Mouse (Mus musculus) forebrain, embryonic 13.5 days (tissue): ENCODE measurements around the gene Ext2. TPM values are rescaled to one million over a fixed set of nuclear protein-coding genes. Genes with fewer than 3 reads are reported as not detected.

Source experiments
- ATAC-seq: fragments of 200-750 bp; cut with Nextera tagmentation; 2 replicates; pipeline ENCODE4 v1.8.0; 2017
- H3K27ac ChIP-seq: fragments of 300-500 bp; sonication (generic); 2 replicates; pipeline ENCODE4 v1.5.1; 2015; ENCODE audit warnings: inconsistent platforms, mild to moderate bottlenecking, moderate library complexity
- H3K27me3 ChIP-seq: fragments of 300-500 bp; sonication (generic); 2 replicates; pipeline ENCODE4 v1.6.1; 2015; ENCODE audit warnings: mild to moderate bottlenecking, inconsistent platforms
- H3K36me3 ChIP-seq: fragments of 300-500 bp; sonication (generic); 2 replicates; pipeline ENCODE4 v1.6.1; 2015; ENCODE audit warnings: mild to moderate bottlenecking, inconsistent platforms; ENCODE audit not compliant: poor library complexity, severe bottlenecking
- H3K4me1 ChIP-seq: fragments of 300-500 bp; sonication (generic); 2 replicates; pipeline ENCODE4 v1.6.1; 2015; ENCODE audit warnings: inconsistent platforms
- H3K4me2 ChIP-seq: fragments of 300-500 bp; sonication (generic); 2 replicates; pipeline ENCODE4 v1.6.1; 2015; ENCODE audit warnings: inconsistent platforms, mild to moderate bottlenecking, moderate library complexity
- H3K4me3 ChIP-seq: fragments of 300-500 bp; sonication (generic); 2 replicates; pipeline ENCODE4 v1.5.1; 2015; ENCODE audit warnings: mild to moderate bottlenecking, inconsistent platforms
- H3K9ac ChIP-seq: fragments of 300-500 bp; sonication (generic); 2 replicates; pipeline ENCODE4 v1.6.1; 2015; ENCODE audit warnings: mild to moderate bottlenecking, inconsistent platforms
- H3K9me3 ChIP-seq: fragments of 300-500 bp; sonication (generic); replicated peaks from 2 replicates; pipeline ENCODE4 v1.6.1; 2016; ENCODE audit warnings: inconsistent platforms
- WGBS: fragments of 180-500 bp; shearing (Covaris S2); methylation state at CpG from one replicate; pipeline ENCODE4 v1.1.7; 2015; 5-methylcytosine and 5-hydroxymethylcytosine counted together
- polyA plus RNA-seq: library from polyadenylated mRNA; unstranded; fragments of >200 nt; fragmentation: Nextera tagmentation; extraction: Ambion mirVana; gene quantifications from 2 replicates; pipeline ENCODE4 v1.2.1, GENCODE M21; 2015

The Ext2 gene
- polyA plus RNA-seq, 1 experiment from 2014 or later = 50.6 TPM

DNA sequence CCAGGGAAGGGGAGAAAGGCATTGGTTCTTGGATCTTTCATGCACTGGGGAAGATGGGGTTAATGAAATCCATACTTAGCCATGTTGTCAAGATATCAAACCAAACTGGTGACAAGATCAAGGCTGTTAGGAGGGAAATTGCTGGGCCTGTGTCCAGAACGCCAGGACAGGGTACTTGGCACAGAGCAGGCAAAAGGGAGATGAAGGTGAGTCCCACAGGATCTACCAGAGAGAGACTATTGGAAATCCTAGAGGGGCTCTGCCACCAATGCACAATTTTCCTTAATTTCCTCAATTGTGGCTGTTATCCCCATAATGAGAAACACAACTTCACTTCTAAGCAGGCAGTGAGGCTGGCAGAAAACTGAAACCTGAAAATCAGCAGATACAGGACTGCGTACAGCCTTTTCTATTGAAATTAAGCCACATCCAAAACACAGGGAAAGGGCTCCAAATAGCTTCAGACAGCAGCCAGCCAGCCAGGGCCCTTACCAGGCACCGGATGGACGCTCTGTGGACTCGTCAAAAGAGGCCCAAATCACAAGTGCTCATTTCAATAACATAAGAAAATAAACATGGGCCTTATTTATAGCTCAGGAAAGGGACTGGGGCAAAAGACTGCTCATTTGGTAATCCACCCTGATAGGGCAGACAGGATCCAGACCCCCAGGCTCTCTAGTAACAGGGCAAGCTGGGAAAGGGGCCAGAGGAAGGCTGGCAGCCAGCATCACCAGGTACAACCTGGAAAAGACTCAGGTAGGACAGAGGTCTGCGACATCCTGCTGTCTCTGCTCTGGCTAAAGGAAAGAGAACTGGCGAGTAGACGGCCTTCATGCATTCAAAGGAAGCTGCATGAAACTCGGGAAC lies 132.1 kb downstream of the Ext2 start:
- no peak for ATAC-seq
- 76% methylated on average over 9 of the region's 9 CpGs for WGBS
- Histone ChIP-seq H3K27me3 (no peaks in the 10 kb centered on the region), H3K4me1 (no peaks in the 10 kb centered on the region), H3K9me3 (no peaks in the 10 kb centered on the region), H3K4me2 (no peak overlapping the region), H3K9ac (no peak overlapping the region), H3K4me3 (no peak overlapping the region), H3K36me3 (peaks cover 2% of the 10 kb centered on the region; the same call in 1 of the 2 replicates), H3K27ac (no peak overlapping the region)

DNA sequence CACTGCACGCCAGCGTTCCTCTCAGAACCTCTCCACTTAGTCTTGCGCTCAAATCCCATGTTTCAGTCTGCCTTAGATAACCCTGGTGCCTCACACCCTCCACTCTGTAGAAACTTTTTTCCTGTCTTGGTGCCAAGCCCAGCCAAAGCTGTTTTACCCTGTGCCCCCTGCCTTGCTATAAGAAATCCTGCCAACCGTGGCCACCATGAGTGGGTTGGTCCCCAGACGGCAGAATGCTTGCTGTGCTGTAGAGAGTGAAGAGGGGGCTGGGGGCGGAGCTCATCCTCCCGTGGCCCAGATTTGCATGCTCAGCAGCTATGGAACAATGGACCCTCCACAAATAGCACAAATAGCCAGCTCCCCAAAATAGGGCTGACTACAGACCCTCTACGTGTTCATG lies 138.7 kb downstream of the Ext2 start:
- 49% methylated on average over 8 of the region's 8 CpGs for WGBS
- H3K4me2 ChIP-seq = no peak overlapping the region

DNA sequence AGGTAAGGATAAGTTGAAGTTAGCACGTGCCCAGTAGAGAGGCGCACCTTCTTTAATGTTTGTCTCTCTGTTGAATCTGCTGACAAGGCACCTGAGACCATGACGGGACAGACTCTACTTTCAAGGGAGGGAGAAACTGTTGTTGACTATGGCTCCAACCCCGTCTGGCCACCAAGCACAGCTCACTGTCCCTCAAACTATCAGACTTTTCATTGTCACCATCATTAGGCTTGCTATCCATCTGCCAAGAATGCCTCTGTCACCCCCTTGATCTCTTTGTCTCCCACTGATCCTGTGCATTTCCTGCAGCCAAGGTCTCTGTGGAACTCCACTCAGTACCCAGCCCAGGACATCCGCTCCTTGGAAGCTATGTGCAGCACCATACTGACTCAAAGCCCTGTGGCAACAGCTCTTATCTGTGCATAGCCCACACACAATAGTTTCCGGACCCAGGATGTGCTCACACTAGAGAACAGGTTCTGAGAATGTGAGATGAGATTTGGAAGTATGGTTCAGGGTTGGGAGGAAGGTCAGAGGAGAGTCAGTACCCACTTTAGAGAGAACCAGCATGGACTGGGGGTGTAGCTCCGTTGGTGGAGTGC lies 139.7 kb downstream of the Ext2 start:
- Histone ChIP-seq H3K4me1 (peaks cover 4% of the 10 kb centered on the region; the same call in 1 of the 2 replicates), H3K27me3 (no peaks in the 10 kb centered on the region), H3K4me2 (no peak overlapping the region), H3K36me3 (no peaks in the 10 kb centered on the region), H3K9me3 (no peaks in the 10 kb centered on the region), H3K9ac (no peak overlapping the region), H3K4me3 (no peak overlapping the region), H3K27ac (no peak overlapping the region)
- no peak for ATAC-seq
- 82% methylated on average over 7 of the region's 7 CpGs for WGBS

More for the DNA sequence above, 138.7 kb downstream of the Ext2 start:
- Histone ChIP-seq H3K27me3 (no peaks in the 10 kb centered on the region), H3K9me3 (no peaks in the 10 kb centered on the region), H3K4me1 (peaks cover 4% of the 10 kb centered on the region; the same call in 1 of the 2 replicates), H3K27ac (no peak overlapping the region), H3K36me3 (no peaks in the 10 kb centered on the region), H3K4me3 (no peak overlapping the region), H3K9ac (no peak overlapping the region)
- ATAC-seq = no peak

DNA sequence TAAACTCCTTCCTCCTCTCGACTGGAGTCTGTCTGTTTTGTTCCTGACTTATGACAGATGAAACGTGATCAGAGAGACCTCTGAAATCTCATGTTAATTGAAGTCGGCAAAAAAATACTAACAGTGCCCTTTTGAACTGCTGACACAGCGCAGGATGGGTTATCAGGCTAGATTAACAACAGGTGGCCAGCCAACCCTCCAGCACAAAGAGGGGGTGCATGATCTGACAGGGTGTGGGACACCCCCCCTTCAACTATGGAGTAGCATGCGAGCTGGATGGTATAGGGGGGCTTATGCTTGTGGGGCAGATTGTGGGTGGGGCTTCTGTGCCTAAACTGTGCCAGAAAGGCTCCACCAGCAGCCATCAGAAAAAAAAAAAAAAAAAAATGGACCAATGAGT lies 141.0 kb downstream of the Ext2 start:
- Histone ChIP-seq H3K36me3 (no peaks in the 10 kb centered on the region), H3K27me3 (no peaks in the 10 kb centered on the region), H3K4me1 (peaks cover 4% of the 10 kb centered on the region; the same call in 1 of the 2 replicates), H3K27ac (no peak overlapping the region), H3K4me2 (no peak overlapping the region), H3K4me3 (no peak overlapping the region), H3K9ac (no peak overlapping the region), H3K9me3 (no peaks in the 10 kb centered on the region)
- 51% methylated on average over 5 of the region's 5 CpGs for WGBS
- no peak for ATAC-seq

DNA sequence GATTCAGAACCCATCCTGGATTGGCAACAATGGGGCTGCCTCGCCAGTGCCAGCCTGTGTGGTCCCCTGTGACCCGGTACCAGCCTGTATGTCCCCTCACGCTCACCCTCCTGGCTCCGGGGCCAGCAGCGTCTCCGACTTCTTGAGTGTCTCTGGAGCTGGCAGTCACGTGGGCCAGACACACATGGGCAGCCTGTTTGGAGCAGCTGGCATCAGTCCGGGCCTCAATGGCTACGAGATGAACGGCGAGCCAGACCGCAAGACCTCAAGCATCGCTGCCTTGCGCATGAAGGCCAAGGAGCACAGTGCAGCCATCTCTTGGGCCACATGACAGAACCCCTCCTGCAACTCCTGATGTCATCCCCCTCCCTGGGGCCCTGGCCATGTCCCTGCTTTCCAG lies 145.1 kb downstream of the Ext2 start:
- H3K9ac ChIP-seq = no peak overlapping the region
- no peaks in the 10 kb centered on the region for H3K36me3 ChIP-seq
- no peak overlapping the region for H3K4me2 ChIP-seq
- 85% methylated on average over 14 of the region's 14 CpGs for WGBS
- H3K4me3 ChIP-seq = no peak overlapping the region
- no peaks in the 10 kb centered on the region for H3K4me1 ChIP-seq
- no peak for ATAC-seq
- H3K27me3 ChIP-seq = no peaks in the 10 kb centered on the region
- H3K27ac ChIP-seq = no peak overlapping the region
- H3K9me3 ChIP-seq = no peaks in the 10 kb centered on the region

DNA sequence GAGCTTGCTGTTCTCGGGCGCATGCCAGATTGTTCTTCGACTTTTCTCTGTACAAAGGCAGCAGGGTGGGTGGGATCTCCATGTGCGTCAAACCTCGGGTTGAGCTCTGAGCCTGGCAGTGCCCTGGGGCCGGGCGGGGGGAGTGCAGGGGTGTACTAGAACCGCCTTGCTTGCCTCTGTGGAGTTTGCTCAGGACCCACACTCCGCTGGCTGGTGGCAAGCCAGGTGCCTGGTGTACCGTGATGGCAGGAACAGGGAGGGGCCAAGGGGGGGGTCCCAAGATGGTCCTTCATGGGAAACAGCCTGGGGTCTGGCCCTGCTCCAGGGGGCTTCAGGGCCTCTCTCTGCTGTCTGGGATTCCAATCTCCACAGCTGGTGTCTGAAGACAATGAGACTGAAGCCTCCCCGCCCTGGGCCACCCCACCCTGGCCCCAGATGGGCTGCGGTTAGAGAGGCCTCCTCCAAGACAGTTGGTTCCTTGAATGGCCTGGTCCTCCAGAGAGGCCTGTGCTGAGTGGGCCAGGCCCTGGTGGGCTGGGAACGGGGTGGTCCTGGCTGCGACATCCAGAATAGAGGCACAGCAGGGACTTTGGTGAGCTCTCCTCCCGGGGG lies 150.7 kb downstream of the Ext2 start:
- WGBS = 66% methylated on average over 15 of the region's 15 CpGs
- H3K27ac ChIP-seq = no peak overlapping the region
- H3K9me3 ChIP-seq = no peaks in the 10 kb centered on the region
- no peak overlapping the region for H3K4me3 ChIP-seq
- ATAC-seq = no peak; the same call in 1 of the 2 replicates
- H3K27me3 ChIP-seq = 0 out of 2 replicates have a peak, but pooled peaks cover 3% of the 10 kb centered on the region
- H3K36me3 ChIP-seq = no peaks in the 10 kb centered on the region
- H3K9ac ChIP-seq = no peak overlapping the region
- no peak overlapping the region for H3K4me2 ChIP-seq
- 0 out of 2 replicates have a peak, but pooled peaks cover 5% of the 10 kb centered on the region for H3K4me1 ChIP-seq

DNA sequence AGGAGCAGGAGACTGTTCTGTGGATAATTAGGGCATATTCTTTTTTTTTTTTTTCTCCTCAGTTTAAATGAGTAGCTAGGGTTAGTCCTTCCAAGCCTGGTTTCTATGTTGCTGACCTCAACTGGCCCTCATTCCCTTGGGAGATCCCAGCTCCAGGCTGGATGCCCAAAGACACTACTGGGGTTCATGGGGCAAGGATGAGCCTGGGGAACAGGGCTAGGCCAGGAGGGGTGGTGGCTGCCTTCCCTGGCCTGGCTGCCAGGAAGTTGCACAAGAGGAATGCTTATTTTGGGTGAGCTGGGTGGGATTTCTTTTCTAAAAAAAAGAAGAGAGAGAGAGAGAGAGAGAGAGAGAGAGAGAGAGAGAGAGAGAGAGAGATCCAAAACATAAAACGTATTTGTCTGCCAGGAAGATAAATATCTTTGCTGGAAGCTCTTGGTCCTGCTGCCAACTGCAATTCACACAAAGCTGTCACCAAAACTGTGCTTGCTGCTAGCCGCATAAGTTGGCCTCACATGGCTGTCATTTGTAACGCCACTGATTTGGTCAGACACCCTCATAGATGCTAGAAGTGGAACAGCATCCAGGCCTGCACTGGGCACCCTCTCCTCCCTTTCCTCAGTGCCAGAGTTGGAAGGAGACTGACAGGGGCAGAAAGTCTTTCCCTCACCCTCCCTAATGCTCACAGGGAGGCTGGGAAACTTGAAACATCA lies 156.1 kb downstream of the Ext2 start:
- Histone ChIP-seq H3K27ac (no peak overlapping the region), H3K9ac (no peak overlapping the region), H3K4me1 (peaks cover 6% of the 10 kb centered on the region), H3K36me3 (no peaks in the 10 kb centered on the region), H3K27me3 (peaks cover 38% of the 10 kb centered on the region), H3K4me3 (no peak overlapping the region), H3K9me3 (peaks cover 2% of the 10 kb centered on the region; the same call in 1 of the 2 replicates), H3K4me2 (no peak overlapping the region)
- WGBS = 63% methylated on average over 3 of the region's 3 CpGs
- ATAC-seq = no peak

DNA sequence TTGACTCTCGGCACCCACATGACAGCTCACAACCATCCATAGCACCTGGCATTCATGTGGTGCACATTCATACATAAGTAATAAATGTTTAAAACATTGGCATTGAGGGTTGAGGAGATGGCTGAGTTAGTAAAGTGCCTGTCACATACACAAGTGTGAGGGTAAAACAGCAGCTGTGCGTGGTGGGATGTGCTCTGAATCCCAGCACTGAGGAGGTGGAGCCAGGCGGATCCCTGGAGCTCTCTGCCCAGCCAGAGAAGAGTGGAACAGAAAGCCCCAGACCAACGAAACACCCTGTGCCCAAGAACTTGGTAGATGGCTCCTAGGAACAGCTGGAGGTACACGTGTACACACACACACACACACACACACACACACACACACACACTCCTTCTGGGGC lies 156.9 kb downstream of the Ext2 start:
- H3K4me1 ChIP-seq = peaks cover 6% of the 10 kb centered on the region
- no peaks in the 10 kb centered on the region for H3K36me3 ChIP-seq
- 65% methylated on average over 5 of the region's 5 CpGs for WGBS

DNA sequence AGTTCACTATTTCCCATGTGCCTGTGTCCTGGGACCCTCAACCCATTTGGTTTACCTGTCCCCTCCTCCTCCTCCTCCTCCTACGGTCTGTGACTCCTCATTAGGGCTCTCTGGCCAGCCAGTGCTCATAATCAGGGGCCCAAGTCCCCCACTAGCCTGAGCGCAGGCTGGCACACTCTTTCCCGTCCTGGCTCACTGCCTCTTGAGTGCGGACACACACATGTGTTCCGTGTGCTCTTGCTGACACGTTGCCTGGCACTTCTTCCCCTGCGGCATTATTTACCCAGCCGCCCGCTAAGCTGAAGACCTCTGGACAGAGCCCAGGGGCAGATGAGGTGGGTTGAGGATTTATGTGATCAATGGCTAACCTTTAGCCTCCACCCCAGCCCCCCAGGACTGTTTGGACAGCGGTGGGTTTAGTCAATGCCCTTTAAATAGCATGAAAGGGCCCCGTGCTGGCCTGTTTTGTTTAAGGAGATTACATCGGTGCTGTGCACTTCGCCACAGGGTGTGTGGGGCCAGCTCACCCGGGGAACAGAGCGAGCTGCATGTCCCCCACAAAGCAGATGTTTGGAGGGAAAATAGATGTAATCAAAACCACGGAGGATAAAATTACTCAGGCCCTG lies 160.0 kb downstream of the Ext2 start:
- H3K4me3 ChIP-seq = no peak overlapping the region
- H3K9ac ChIP-seq = no peak overlapping the region
- H3K27me3 ChIP-seq = peaks cover 63% of the 10 kb centered on the region
- H3K9me3 ChIP-seq = peaks cover 5% of the 10 kb centered on the region; the same call in 1 of the 2 replicates
- no peak overlapping the region for H3K27ac ChIP-seq
- no peak overlapping the region for H3K4me2 ChIP-seq
- no peaks in the 10 kb centered on the region for H3K36me3 ChIP-seq
- ATAC-seq = no peak
- peaks cover 6% of the 10 kb centered on the region for H3K4me1 ChIP-seq
- 4% methylated on average over 16 of the region's 16 CpGs for WGBS

More for the DNA sequence above, 156.9 kb downstream of the Ext2 start:
- no peak overlapping the region for H3K4me3 ChIP-seq
- H3K27ac ChIP-seq = no peak overlapping the region
- no peak for ATAC-seq
- no peak overlapping the region for H3K9ac ChIP-seq
- peaks cover 46% of the 10 kb centered on the region for H3K27me3 ChIP-seq
- peaks cover 5% of the 10 kb centered on the region; the same call in 1 of the 2 replicates for H3K9me3 ChIP-seq
- no peak overlapping the region for H3K4me2 ChIP-seq

DNA sequence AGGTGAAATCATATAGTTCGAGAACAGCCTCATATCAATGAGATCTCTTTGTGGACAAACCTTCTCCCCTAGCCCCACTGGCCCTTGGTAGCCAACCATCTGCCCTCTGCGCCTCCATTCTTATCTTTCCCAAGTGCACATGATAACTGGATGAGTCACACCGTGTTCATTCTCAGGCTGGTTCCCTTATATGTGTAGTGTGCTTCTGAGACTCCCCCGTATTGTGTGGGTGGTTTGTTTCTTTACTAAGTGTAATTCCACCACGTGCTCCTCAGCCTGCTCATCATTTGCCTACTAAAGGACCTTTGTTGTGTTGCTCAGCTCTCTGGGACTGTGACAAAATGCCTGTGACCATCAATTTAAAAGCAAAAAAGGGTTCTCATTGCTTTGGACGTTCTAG lies 161.3 kb downstream of the Ext2 start:
- Histone ChIP-seq H3K27ac (no peak overlapping the region), H3K9ac (no peak overlapping the region), H3K9me3 (peaks cover 5% of the 10 kb centered on the region; the same call in 1 of the 2 replicates), H3K27me3 (peaks cover 72% of the 10 kb centered on the region), H3K4me2 (no peak overlapping the region), H3K4me1 (peaks cover 6% of the 10 kb centered on the region), H3K36me3 (no peaks in the 10 kb centered on the region), H3K4me3 (no peak overlapping the region)
- WGBS = 84% methylated on average over 6 of the region's 6 CpGs
- ATAC-seq = no peak

DNA sequence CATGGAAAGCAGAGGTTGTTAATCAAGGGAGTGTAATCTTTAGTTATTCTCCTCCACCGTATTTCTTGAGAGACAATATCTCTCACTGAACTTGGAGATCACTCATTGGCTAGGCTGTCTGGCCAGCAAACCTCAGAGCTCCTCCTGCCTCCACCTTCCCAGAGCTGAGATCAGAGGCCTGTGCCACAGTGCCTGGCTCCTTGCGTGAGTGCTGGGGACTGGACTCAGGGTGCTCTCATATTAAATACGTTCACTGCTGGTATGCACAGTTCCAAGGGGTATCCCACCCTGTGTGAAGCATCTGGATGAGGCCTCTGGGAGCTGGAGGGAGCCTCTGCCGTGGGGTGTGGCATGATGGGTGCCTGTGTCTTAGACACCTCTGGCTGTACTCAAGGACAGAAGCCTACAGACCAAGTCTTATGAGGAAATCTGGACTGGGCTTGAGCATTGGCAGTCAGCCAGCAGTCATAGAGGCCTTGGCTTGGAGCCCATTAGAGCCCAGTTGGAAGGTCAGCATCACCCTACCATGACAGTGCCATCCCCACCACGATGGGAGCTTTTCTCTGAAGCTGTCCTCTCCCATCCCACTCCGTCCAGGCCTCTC lies 162.6 kb downstream of the Ext2 start:
- peaks cover 5% of the 10 kb centered on the region; the same call in 1 of the 2 replicates for H3K9me3 ChIP-seq
- 0 out of 2 replicates have a peak, but pooled peaks have one; percentile 38 for ATAC-seq
- H3K4me1 ChIP-seq = peaks cover 6% of the 10 kb centered on the region
- H3K36me3 ChIP-seq = no peaks in the 10 kb centered on the region
- no peak overlapping the region for H3K4me2 ChIP-seq
- no peak overlapping the region for H3K9ac ChIP-seq
- 76% methylated on average over 6 of the region's 6 CpGs for WGBS
- no peak overlapping the region for H3K4me3 ChIP-seq
- peaks cover 73% of the 10 kb centered on the region for H3K27me3 ChIP-seq
- no peak overlapping the region for H3K27ac ChIP-seq
